Mouse (Mus musculus) liver, adult 2 months (tissue): Measurements from ENCODE around the gene Polr2a.

Experiments used
- CTCF ChIP-seq: fragments of 200-500 bp; IDR thresholded peaks from 2 replicates; pipeline ENCODE4 v1.5.1; 2011; ENCODE audit warnings: low read depth, low read length, control low read depth
- POLR2A ChIP-seq: fragments of 200-500 bp; IDR thresholded peaks from 2 replicates; pipeline ENCODE4 v1.6.1; 2011; ENCODE audit warnings: low read length, control low read depth; ENCODE audit not compliant: insufficient read depth; ENCODE audit errors: extremely low read depth

- TF ChIP-seq POLR2A: no peak
- no peak for TF ChIP-seq CTCF
These were observed 42.5 kb downstream of the Polr2a start for GRCm38 (mm10) chr11:69715929-69716328.
